Mouse (Mus musculus) cerebellum, adult 9-11 months (tissue): ENCODE measurements at regions not wholly inside any gene's neighbourhood (a gene's known extent, or its start where the extent isn't known, plus 50 kb on each side); places are given as distances from the start of the nearest gene placed in this dataset.
"Not testable (repeated sequence)": the region's sequence is repeated elsewhere in the genome, so short reads cannot be mapped to it uniquely, and the experiment has no call there.

Experiments used
- DNase-seq: peaks from one replicate; pipeline ENCODE4 v3.0.0; 2022

- DNase-seq = no peak
Observed at GRCm38 (mm10) chr2:78058988-78059387, 112.8 kb upstream of the Cwc22 start.

GRCm38 (mm10) chr2:78053910-78054309 lies 107.7 kb upstream of the Cwc22 start:
- no peak for DNase-seq

GRCm38 (mm10) chr2:78050542-78050941 lies 104.4 kb upstream of the Cwc22 start:
- no peak for DNase-seq

- DNase-seq = peak; percentile 91
Observed at GRCm38 (mm10) chr2:78049248-78049874, 103.2 kb upstream of the Cwc22 start.

DNA sequence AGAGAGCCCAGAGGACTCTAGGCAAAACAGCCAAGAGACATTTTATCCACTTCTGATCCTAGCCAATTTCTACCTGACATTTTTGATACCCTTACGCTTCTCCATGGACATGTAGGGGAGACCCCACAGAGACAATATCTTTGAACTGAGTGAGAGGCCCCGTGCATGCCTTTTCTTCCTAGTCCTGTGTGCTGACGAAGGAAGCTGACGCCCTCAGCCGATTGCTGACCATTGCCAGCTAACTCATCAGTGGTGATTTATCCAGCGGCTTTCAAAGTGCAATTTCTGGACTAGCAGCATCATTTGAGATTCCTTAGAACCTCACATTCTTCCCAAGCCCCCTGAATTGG lies 102.5 kb upstream of the Cwc22 start:
- DNase-seq = peak; percentile 42

- DNase-seq = peak; percentile 24
Observed at GRCm38 (mm10) chr2:78048030-78048705, 102.0 kb upstream of the Cwc22 start.

- DNase-seq = no peak
Observed at GRCm38 (mm10) chr2:78027319-78027718, 81.1 kb upstream of the Cwc22 start.

DNA sequence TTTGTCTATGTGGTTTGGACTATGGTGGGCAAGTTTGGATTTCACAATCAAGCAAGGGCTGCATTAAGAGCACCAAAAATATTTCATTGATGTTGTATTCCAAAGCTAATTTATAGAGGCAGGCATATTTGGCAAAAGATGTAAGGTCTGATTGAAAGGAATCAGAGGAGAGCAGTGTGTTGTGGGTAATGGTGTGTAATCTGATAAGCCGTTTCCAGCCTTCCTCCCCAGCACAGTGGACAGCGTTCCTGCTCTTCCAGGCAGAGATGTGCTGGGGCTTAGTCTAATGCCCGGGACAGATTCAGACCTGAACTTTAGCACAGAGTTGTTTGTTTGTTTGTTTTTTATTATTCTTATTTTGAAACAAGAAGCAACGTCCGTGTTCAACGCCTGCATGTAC lies 80.6 kb upstream of the Cwc22 start:
- no peak for DNase-seq

GRCm38 (mm10) chr2:78025651-78026435 lies 79.7 kb upstream of the Cwc22 start:
- DNase-seq = no peak

GRCm38 (mm10) chr2:78024981-78025565 lies 78.9 kb upstream of the Cwc22 start:
- no peak for DNase-seq

DNA sequence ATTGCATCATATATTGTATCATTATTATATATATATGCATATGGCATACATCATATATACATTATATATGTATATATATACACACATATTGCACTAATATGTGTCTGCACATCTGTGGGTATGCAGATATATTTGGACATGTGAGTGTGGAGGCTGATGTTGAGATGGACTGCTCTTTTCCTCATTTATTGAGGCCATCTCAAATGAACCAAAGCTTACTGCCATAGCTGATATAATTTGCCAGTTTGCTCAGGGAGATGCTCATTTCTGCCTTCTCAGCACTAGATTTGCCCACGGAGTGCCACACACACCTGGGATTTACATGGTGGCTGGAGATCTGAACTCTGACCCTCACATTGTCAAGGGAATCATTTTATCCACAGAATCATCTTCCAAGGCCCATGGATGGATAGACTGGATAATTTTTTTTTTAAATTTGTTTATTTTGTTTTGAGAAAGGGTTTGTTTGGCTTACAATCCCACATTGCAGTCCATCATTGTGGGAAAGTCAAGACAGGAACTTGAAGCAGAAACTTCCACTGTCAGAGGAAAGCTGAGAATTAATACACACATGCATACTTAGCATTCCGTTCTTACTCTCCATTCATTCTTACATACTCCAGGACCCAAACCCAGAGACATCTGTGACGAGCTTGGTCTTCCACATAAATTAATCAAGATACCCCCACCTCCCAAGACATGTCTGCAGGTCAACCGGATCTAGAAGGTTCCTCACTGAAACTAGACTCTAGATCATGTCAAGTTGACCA lies 77.9 kb upstream of the Cwc22 start:
- DNase-seq = no peak

- no peak for DNase-seq
Observed at GRCm38 (mm10) chr2:78023416-78023815, 77.2 kb upstream of the Cwc22 start.

DNA sequence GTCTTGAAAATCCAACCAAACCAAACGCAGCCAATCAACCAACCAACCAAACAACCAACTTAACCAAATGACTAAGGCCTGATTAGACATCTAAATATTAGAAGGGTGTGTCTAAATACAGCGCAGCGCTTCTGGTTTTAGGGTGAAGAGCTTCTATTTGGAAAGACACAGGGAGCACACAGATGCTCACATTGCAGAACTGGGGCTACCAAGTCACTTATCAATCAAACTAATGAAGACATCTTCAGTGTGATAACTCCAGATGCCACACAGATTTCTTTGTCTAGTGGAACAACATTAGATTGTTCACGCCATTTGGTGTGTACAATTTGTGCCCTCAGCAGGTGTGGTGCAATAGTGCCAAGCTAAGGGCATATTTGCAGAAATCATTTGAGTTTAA lies 76.6 kb upstream of the Cwc22 start:
- DNase-seq = no peak

- peak; percentile 43 for DNase-seq
Observed at GRCm38 (mm10) chr2:78021905-78022304, 75.7 kb upstream of the Cwc22 start.

GRCm38 (mm10) chr2:78021356-78021900 lies 75.3 kb upstream of the Cwc22 start:
- no peak for DNase-seq

- no peak for DNase-seq
Observed at GRCm38 (mm10) chr2:78020516-78020915, 74.3 kb upstream of the Cwc22 start.

DNA sequence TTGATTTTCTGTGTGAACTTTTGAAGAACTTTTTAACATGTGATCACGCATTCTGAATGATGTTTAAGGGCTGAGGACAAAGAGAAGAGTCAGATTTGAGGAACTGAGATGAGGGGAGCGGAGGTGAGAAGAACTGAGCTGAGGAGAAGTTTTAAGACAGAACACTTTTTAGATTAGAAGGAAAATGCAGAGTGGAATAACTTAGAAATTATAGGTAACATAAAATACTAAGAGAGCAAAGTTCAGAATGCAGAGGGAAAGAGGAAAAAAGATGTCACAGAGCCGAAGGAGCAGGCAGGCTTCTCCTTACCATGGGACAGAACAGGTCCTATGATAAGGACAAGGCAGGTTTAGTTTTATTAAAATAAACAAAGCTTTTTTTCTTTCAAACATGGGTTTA lies 73.7 kb upstream of the Cwc22 start:
- DNase-seq = no peak

DNA sequence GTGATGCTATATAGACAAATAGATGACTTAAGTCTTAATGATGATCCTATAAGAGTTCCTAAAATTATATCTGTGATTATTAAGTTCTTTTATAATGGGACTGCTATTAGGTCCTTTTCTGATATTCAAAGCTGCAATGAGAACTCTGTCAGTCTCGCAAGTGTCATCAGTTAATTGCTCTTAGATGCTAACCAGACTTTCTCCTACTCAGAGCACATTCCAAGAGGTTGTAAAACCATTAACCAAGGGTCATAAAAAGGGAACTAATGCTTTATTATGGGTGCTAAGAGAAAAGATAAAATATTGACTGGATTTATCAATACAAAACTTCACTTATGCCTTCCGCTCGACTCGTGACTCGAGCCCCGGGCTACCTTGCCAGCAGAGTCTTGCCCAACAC lies 66.3 kb upstream of the Cwc22 start:
- DNase-seq = not testable (repeated sequence)

GRCm38 (mm10) chr2:78011821-78012220 lies 65.6 kb upstream of the Cwc22 start:
- no peak for DNase-seq

DNA sequence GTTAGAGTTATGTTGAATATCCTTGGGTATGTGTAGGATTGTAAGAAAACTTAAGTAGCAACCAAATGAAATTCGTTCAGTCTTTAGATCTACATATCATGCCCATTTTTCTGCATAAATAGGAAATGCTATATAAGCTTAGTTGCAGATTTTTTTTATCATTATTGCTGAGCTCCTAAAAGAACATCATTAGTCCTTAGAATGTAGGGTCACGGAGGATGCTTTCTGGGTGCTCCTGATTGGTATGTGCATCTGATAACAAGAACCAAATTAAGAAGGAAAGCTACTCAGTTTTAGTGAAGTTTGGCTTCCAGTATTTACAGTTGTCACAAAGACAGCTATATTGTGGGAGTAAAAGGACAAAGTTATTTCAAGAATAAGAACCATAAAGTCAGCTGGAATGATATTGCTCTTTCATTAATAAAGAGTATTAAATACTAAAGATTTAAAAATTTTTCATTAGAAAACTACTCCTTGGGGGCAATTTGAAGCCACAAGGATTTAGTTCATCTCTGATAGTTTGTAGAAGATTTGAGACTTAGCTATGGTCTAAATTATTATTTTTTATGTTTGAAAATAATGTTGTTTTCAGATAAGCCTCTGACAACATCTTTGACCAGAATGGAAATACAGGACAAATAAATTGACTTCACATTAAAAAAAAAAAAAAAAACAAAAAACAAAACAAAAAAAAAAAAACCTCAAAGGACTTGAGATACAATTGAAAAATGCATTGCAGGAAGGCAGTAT lies 65.1 kb upstream of the Cwc22 start:
- no peak for DNase-seq

- DNase-seq = no peak
Observed at GRCm38 (mm10) chr2:78010066-78010690, 64.0 kb upstream of the Cwc22 start.
